Mouse (Mus musculus) frontal cortex, adult 2 months (tissue): ENCODE results near the gene Hmgcl. TPM values are rescaled to one million over a fixed set of nuclear protein-coding genes. Genes with fewer than 3 reads are reported as not detected.
A peak's percentile ranks its signal among the peaks of the same experiment; 100 is the strongest.
"Not testable (repeated sequence)": the region's sequence is repeated elsewhere in the genome, so short reads cannot be mapped to it uniquely, and the experiment has no call there.

Source experiments
- DNase-seq, 2 experiments: peaks; one replicate each; pipeline ENCODE4 v3.0.0; 2022; ENCODE audit warnings: low spot score in 1 of 2; ENCODE audit errors: extremely low spot score in 1 of 2
- polyA plus RNA-seq: library from polyadenylated mRNA; depleted of rRNA; stranded (reverse); fragments of >200 nt; gene quantifications from 2 replicates; pipeline ENCODE4 v1.2.3, GENCODE M21; 2012

The Hmgcl gene
- polyA plus RNA-seq, 1 experiment: 56.2 TPM

- DNase-seq: no peak
Measured at GRCm38 (mm10) chr4:135955886-135956285, 9.6 kb downstream of the Hmgcl start.

- no peak for DNase-seq
Measured at GRCm38 (mm10) chr4:135958354-135958753, 12.1 kb downstream of the Hmgcl start.

- peak in 1 of 2 experiments; percentile 88 for DNase-seq
Measured at GRCm38 (mm10) chr4:135960717-135961116, 14.5 kb downstream of the Hmgcl start.

GRCm38 (mm10) chr4:135961709-135962108 is 15.5 kb downstream of the Hmgcl start:
- no peak for DNase-seq

DNA sequence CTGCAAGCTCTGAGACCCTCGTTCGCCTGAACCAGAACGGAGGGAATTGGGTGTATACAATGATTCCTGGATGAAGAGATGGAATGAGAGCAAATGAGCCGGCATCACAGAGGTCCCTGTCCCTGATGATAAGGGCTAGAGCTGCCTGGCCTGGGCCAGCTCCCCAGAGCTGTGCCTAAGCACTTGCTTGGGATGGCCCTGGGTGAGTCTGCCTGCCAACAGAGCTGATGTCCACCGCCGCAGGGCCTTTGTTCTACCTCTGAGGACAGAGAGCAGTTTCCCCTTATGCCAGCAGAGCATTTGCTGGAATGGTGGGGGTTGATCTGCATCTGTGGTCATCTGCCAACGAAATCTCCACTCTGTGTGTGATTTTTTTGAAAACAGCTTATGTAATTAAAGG is 15.9 kb downstream of the Hmgcl start:
- no peak for DNase-seq

DNA sequence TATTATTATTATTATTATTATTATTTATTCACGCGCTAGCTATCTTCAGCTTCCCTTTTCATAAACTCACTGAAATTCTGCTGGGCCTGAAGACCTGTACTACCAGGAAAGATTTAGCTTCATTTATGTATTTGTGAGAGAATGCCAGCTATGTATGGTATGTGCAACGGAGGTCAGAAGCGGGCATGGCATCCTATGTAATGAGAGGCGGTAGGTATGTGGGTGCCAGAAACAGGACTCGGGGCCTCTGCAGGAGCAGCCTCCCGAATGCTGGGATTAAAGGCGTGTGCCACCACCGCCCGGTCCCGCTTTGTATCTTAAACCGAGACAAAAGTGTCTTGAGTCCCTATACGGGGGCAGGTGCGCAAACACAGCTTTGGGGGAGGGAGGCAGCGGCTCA is 16.7 kb downstream of the Hmgcl start:
- DNase-seq: peak in 1 of 2 experiments; percentile 36

DNA sequence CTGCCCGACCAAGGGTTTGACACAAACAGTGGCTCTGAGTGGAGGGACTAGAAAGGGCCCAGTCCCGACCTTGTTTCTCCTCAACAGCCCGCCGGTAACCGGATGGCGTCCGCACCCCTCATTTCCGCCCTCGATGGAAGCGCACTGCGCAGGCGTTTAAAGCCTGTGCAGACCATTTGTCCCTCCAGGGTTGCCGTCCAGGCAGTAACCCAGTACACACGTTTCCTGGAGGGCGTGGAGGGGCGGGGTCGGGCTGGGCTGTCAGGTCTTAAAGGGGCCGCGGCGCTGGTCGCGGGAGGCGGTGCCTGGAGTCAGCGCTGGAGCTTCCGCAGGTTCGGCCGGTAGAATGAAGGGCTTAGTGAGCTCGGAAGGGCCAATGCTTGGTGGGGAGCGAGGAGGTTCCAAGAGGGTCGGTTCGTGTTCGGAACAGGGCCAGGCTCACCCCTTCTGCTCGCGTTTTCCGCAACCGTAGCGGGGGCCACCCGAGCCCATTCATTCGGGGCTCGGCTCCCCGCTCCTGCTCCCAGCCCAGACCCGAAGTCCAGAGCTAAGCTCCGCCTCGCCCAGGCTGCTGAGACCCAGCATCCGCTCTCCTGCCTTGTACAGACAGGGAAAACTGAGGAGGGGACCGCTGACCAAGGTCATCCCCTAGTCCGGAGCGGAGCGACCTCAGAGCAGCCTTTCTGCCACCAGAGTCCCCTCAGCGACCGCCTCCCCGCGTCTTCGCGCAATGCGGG is 17.4 kb downstream of the Hmgcl start, which contains the start of gene Gale:
TSS of gene Gale (plus strand) at position 271 of the 737 bp plus-strand sequence.
- DNase-seq: peak; percentile 87 to 96

DNA sequence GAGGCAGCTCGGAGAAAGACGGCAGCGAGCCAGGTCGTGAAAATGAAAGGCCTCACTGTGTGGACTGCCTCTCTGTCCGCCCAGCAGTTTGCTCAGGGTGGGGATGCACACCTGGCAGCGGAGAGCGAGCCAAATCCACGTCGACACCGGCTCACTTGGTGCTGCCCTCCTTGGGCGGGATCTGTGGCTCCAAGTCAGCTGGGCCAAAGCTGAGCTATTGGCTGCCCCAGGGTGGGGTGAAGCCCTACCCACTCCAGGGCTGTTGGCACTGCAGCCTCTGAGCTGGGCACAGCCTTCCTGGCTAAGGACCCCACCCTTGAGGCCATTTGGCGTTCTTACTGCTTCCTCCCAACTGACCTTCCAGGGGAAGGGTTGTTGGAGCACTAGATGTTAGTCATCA is 18.2 kb downstream of the Hmgcl start:
- DNase-seq: peak in 1 of 2 experiments; percentile 53

DNA sequence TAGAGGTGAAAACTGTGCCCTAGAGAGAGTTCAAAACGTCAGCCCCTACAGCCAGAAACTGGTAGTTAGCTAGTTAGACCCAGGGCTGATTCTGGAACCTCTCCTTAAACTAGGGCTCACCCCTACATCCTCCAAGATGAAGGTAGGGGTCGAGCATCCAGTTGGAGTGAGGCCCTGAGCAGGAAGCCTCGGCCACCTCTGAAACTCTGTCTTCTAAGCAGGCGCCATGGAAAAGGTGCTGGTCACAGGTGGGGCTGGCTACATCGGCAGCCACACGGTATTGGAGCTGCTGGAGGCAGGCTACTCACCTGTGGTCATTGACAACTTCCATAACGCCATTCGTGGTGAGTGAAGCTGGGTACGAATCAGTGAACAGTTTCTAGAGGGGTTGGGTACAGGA is 18.9 kb downstream of the Hmgcl start:
- DNase-seq: no peak

- no peak for DNase-seq
Measured at GRCm38 (mm10) chr4:135966283-135966682, 20.0 kb downstream of the Hmgcl start.

DNA sequence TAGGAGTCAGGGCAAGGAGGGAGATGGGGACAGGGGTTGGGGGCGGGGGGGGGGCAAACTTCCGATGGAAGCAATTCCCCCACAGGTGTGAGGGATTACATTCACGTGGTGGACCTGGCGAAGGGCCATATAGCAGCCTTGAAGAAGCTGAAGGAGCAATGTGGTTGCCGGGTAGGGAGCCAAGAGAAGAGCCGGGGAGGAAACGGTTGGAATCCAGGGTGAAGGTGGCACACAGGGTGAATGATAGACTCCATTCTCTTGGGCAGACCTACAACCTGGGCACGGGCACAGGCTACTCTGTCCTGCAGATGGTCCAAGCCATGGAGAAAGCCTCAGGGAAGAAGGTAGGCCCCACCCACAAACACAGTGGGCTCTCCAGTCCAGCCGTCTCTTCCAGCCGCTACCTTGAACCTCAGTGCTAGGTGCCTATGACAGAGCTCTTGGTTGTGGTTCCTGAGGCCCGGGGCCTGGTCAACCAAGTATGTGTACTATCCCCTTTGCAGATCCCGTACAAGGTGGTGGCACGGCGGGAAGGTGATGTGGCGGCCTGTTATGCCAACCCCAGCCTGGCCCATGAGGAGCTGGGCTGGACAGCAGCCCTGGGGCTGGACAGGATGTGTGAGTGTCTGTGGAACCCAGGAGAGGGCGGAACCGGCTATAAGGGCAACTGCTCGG is 21.0 kb downstream of the Hmgcl start:
- DNase-seq: no peak

GRCm38 (mm10) chr4:135968271-135968869 is 22.1 kb downstream of the Hmgcl start:
- DNase-seq: no peak

- no peak for DNase-seq
Measured at GRCm38 (mm10) chr4:135969070-135969750, 23.0 kb downstream of the Hmgcl start.

DNA sequence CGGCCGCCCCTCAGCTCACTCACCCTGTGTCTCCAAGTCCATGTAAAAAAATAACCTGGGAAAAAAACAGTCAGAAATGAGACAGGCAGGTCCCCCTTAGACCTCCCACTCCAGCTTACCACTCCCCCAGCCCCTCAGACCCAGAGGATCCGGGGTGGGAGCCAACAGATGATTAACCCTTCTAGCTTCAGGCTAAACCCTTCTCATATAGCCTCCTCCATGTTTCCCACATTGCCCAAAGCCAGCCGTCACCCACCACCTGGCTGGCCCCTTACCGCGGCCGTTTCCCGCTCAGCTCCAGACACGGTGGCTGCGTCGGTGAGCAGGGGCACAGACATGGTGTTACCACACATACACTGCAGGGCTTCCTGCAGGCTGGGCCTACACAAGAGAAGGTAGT is 24.3 kb downstream of the Hmgcl start:
- no peak for DNase-seq

DNA sequence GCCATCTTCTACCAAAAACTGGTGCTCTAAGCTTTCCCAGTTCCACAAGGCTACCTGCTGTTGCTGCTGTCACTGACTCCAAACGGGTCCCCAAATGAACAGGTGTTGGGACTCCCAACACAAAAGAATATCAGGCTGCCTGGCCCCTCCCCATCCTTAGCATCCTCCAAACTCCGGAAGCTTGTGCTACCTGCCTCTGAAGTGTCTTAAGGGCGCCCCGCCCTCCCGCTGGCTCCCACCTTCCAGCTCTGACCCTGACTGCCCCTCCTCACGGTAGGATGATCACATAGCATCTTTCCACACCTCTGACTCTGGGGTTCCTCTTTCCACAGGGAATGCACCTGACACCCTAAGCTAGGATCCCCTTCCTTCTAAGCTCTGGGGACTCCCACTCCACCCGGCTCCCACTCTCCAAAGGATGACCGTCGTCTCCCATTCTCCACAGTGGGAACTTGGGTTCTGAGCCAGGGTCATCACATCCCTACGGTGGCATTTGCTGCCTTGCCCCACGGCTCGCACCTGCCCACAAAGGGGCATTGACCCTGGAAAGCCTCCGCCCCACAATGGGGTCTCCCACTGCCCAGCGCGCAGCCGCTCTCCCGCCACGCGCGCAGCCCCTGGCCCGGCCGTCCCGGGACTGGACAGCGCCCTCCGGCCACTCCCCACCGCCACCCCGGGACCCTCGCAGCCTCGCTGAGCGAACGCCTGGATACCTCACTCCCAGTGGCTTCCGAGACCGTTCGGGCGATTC is 25.7 kb downstream of the Hmgcl start:
- DNase-seq: no peak

GRCm38 (mm10) chr4:135972556-135972906 is 26.3 kb downstream of the Hmgcl start, which contains the start of gene Lypla2:
TSS of gene Lypla2 (minus strand) at chr4:135972626.
- DNase-seq: peak; percentile 83 to 94

- no peak for DNase-seq
Measured at GRCm38 (mm10) chr4:135972911-135973811, 26.9 kb downstream of the Hmgcl start.

DNA sequence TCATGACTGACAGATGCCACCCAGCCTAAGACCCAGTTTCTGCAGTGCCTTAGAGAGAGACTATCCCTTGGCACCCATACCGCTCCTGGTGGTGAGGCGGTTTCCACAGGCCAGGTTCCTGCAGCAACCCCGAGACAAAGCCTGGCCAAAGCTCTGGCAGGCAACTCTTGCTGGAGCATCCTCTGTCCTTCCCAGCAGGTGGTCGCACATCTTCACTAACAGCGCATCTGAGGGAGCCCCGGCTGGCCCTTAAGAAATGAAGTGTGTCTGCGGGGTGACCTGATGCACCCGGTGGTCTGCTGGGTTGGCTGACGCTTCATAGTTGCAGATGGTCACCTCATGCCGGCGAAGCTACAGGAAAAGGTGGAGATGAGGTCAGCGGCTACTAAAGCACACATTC is 29.9 kb downstream of the Hmgcl start:
- no peak for DNase-seq

DNA sequence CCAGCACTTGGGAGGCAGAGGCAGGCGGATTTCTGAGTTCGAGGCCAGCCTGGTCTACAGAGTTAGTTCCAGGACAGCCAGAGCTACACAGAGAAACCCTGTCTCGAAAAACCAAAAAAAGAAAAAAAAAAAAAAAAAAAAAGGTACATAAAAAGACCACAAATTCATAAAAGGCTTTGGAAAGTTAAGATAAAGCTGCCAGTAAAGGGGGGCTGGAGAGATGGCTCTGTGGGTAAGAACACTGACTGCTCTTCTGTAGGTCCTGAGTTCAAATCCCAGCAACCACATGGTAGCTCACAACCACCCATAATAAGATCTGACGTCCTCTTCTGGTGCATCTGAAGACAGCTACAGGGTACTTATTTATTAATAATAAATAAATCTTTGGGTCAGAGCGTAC is 34.0 kb downstream of the Hmgcl start:
- not testable (repeated sequence) for DNase-seq
